Mouse (Mus musculus) intestine, embryonic 16.5 days (tissue): Measurements from ENCODE around the gene Mcam. TPM values are rescaled to one million over a fixed set of nuclear protein-coding genes. Genes with fewer than 3 reads are reported as not detected.
A peak's percentile ranks its signal among the peaks of the same experiment; 100 is the strongest.

Source experiments
- ATAC-seq: fragments of 200-750 bp; cut with Nextera tagmentation; 2 replicates; pipeline ENCODE4 v1.8.0; 2017; ENCODE audit warnings: moderate TSS enrichment, moderate library complexity
- H3K27ac ChIP-seq: fragments of 300-500 bp; sonication (generic); 2 replicates; pipeline ENCODE4 v1.5.1; 2014; ENCODE audit warnings: mild to moderate bottlenecking, low read length
- H3K27me3 ChIP-seq: fragments of 300-500 bp; sonication (generic); replicated peaks from 2 replicates; pipeline ENCODE4 v1.6.1; 2014; ENCODE audit warnings: low read length, control low read depth, mixed read lengths; ENCODE audit not compliant: control insufficient read depth, insufficient read depth
- H3K36me3 ChIP-seq: fragments of 300-500 bp; sonication (generic); 2 replicates; pipeline ENCODE4 v1.6.1; 2014; ENCODE audit warnings: low read length, control low read depth; ENCODE audit not compliant: control insufficient read depth, insufficient read depth
- H3K4me1 ChIP-seq: fragments of 300-500 bp; sonication (generic); 2 replicates; pipeline ENCODE4 v1.6.1; 2014; ENCODE audit warnings: low read length, control low read depth, mixed read lengths; ENCODE audit not compliant: control insufficient read depth, insufficient read depth
- H3K4me2 ChIP-seq: fragments of 300-500 bp; sonication (generic); 2 replicates; pipeline ENCODE4 v1.6.1; 2014; ENCODE audit warnings: low read depth, low read length, control low read depth
- H3K4me3 ChIP-seq: fragments of 300-500 bp; sonication (generic); 2 replicates; pipeline ENCODE4 v1.5.1; 2014; ENCODE audit warnings: mild to moderate bottlenecking, low read length
- H3K9ac ChIP-seq: fragments of 300-500 bp; sonication (generic); 2 replicates; pipeline ENCODE4 v1.6.1; 2014; ENCODE audit warnings: low read depth, low read length
- H3K9me3 ChIP-seq: fragments of 300-500 bp; sonication (generic); 2 replicates; pipeline ENCODE4 v1.6.1; 2016; ENCODE audit warnings: low read length, control low read depth; ENCODE audit not compliant: control insufficient read depth
- WGBS: fragments of 180-500 bp; shearing (Covaris S2); extraction: QIAGEN DNeasy Blood & Tissue Kit; methylation state at CpG from one replicate; pipeline ENCODE4 v1.1.7; 2014; 5-methylcytosine and 5-hydroxymethylcytosine counted together
- polyA plus RNA-seq: library from polyadenylated mRNA; unstranded; fragments of >200 nt; fragmentation: Nextera tagmentation; extraction: Ambion mirVana; gene quantifications from 2 replicates; pipeline ENCODE4 v1.2.1, GENCODE M21; 2015

The Mcam gene
- polyA plus RNA-seq, 1 experiment from 2014 or later = 45.1 TPM

DNA sequence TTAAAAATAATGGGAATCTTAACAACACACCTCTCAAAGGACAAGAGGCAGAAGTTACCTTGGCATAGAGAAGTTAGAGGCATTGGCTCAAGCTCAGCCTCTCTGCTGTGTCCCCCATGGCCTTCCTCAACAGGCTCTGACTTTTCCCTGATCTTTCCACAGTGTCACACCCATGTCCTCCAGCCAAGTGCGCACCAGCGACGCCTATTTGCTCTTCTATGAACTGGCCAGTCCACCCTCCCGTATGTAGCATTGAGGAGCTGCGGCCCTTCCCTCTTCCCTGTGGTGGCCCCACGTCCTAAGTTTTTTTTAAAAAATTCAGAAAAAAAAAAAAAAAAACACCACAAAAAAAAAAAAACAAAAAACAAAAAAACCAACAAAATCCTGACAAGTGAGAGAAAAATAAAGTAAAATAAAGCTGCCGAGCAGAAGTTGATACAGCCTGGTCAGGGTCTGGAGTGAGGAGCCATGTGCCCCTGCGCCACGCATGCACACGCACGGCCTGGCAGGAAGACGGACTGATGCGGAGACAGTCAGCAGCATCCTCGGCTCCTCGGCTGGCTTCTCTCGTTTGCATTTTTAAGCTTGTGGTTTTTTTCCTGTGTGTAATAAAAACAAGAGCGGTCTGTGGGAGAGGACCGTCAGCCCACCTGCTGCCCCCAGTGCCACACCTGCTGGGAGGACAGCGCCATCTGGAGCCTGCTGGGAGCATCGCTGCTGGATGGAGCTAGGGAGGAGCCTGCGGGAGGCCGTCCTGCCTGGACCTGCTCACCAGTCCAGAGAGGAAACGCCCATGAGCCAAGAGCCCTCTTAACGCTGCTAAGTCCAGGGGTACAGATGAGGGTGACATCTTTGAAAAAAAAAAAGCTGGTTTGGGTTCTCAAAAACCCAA, 40.4 kb upstream of the Mcam start:
- H3K36me3 ChIP-seq = no peaks in the 10 kb centered on the region; the same call in none of the 2 replicates
- H3K27me3 ChIP-seq = no peaks in the 10 kb centered on the region
- no peak overlapping the region for H3K4me2 ChIP-seq
- peaks cover 5% of the 10 kb centered on the region; the same call in 1 of the 2 replicates for H3K4me1 ChIP-seq
- H3K9ac ChIP-seq = no peak overlapping the region
- no peaks in the 10 kb centered on the region for H3K9me3 ChIP-seq
- WGBS = 39% methylated on average over 24 of the region's 24 CpGs
- H3K27ac ChIP-seq = no peak overlapping the region
- peak; percentile 42 for ATAC-seq
- H3K4me3 ChIP-seq = no peak overlapping the region

DNA sequence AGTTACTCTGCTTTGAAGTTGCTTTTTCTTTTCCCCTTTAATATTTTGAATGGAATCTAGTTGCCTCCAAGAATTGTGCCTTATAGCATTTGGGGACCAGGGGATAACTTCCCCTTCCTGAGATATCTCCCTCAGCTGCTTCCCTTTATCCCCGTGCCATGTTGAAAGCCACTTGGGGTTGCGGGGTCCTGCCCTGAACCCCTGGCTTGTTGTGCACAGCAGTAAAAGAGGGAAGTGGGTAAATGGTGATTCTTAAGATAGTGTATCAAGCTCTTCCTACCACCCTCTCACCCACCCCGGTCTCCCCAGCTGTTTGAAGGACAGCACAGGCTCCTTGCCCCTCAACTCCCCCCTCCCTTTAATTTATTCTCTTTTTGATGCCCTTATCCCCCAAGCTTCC, 39.5 kb upstream of the Mcam start:
- Histone ChIP-seq H3K9me3 (no peaks in the 10 kb centered on the region), H3K36me3 (no peaks in the 10 kb centered on the region; the same call in none of the 2 replicates), H3K9ac (no peak overlapping the region), H3K27ac (no peak overlapping the region), H3K27me3 (no peaks in the 10 kb centered on the region), H3K4me2 (no peak overlapping the region), H3K4me1 (no peaks in the 10 kb centered on the region), H3K4me3 (no peak overlapping the region)
- WGBS = 95% methylated on average over 3 of the region's 3 CpGs
- ATAC-seq = no peak

GRCm38 (mm10) chr9:44095781-44096180, 38.5 kb upstream of the Mcam start:
- H3K4me3 ChIP-seq = no peak overlapping the region
- ATAC-seq = no peak
- no peak overlapping the region for H3K9ac ChIP-seq
- no peaks in the 10 kb centered on the region for H3K27me3 ChIP-seq
- no peak overlapping the region for H3K27ac ChIP-seq
- WGBS = 92% methylated on average over 9 of the region's 9 CpGs
- H3K36me3 ChIP-seq = no peaks in the 10 kb centered on the region; the same call in none of the 2 replicates
- no peaks in the 10 kb centered on the region for H3K9me3 ChIP-seq
- H3K4me2 ChIP-seq = no peak overlapping the region
- no peaks in the 10 kb centered on the region for H3K4me1 ChIP-seq

DNA sequence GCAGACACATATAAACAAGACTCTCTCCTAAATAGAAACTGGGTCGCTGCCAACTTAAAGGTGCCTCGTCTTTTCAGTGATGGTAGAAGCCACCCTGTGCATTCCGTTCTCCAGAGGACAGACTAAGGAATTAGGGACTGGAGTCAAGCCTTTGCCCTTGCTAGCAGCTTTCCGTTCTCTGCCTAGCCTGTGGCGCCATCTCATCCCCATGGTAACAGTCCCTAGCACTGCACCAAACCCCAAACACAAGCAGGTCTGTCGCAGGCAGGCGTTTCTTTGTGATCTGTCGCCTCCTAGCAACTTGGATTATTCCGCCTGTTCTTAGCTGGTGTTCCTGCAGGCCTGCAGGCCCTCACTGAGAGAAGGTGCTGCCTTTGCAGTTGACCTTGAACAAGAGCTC, 37.7 kb upstream of the Mcam start:
- Histone ChIP-seq H3K36me3 (no peaks in the 10 kb centered on the region; the same call in none of the 2 replicates), H3K4me1 (no peaks in the 10 kb centered on the region), H3K4me3 (no peak overlapping the region), H3K9ac (no peak overlapping the region), H3K9me3 (no peaks in the 10 kb centered on the region), H3K27ac (no peak overlapping the region), H3K4me2 (no peak overlapping the region), H3K27me3 (no peaks in the 10 kb centered on the region)
- WGBS = 36% methylated on average over 9 of the region's 9 CpGs
- ATAC-seq = no peak

- ATAC-seq = no peak
- no peak within 1 kb of the TSS for H3K9ac ChIP-seq
- H3K27ac ChIP-seq = no peak within 1 kb of the TSS
- H3K9me3 ChIP-seq = no peaks in the 10 kb centered on the region
- no peak within 1 kb of the TSS for H3K4me3 ChIP-seq
- no peaks in the 10 kb centered on the region for H3K4me1 ChIP-seq
- H3K4me2 ChIP-seq = no peak within 1 kb of the TSS
- H3K27me3 ChIP-seq = no peaks in the 10 kb centered on the region
- WGBS = 71% methylated on average over 9 of the region's 9 CpGs
- no peaks in the 10 kb centered on the region; the same call in 1 of the 2 replicates for H3K36me3 ChIP-seq
Measured at GRCm38 (mm10) chr9:44101490-44101889, 32.8 kb upstream of the Mcam start, which contains the start of gene Mfrp. Mfrp (plus strand) TSS chr9:44101729.

- Histone ChIP-seq H3K27ac (no peak overlapping the region), H3K27me3 (no peaks in the 10 kb centered on the region), H3K4me1 (peaks cover 29% of the 10 kb centered on the region), H3K9me3 (no peaks in the 10 kb centered on the region), H3K36me3 (peaks cover 3% of the 10 kb centered on the region; the same call in 1 of the 2 replicates), H3K9ac (no peak overlapping the region), H3K4me2 (no peak overlapping the region), H3K4me3 (no peak overlapping the region)
- WGBS = 90% methylated on average over 7 of the region's 7 CpGs
- ATAC-seq = no peak
Measured at GRCm38 (mm10) chr9:44104881-44105280, 29.4 kb upstream of the Mcam start.

DNA sequence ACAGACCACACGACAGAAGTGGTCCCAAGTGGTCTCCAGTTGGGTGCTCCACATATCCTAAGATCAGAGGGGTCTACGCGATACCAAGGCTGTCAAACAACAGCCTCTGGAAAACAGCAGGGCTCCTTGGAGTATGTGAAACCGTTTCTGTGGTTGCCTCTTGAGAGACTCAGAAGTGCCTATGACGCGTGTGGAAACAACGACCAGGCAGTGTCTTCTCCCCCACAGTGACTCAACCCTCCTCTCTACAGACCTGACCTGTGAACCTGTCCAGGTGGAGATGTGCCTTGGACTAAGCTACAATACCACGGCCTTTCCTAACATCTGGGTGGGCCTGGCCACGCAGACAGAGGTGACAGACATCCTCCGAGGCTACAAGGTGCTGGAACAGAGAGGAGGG, 28.5 kb upstream of the Mcam start:
- Histone ChIP-seq H3K27me3 (no peaks in the 10 kb centered on the region), H3K4me1 (peaks cover 38% of the 10 kb centered on the region), H3K9ac (no peak overlapping the region), H3K9me3 (no peaks in the 10 kb centered on the region), H3K4me2 (no peak overlapping the region), H3K36me3 (peaks cover 3% of the 10 kb centered on the region; the same call in 1 of the 2 replicates), H3K4me3 (no peak overlapping the region), H3K27ac (no peak overlapping the region)
- no peak for ATAC-seq
- whole genome bisulfite sequencing = 84% methylated on average over 10 of the region's 10 CpGs

DNA sequence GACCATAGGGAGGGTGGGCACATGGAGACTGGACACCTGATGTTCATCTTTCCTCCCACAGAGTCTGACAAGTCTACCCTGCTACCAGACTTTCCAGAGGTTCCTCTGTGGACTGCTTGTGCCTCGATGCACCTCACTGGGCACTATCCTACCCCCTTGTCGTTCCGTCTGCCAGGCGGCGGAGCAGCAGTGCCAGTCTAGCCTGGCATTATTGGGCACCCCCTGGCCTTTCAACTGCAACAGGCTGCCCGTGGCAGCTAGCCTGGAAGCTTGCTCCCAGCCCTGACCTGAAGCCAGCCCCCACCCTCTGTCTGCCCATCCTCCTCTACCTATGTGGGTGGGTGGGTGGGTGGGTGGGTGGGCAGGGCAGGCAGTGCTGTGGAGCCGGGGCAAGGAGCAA, 28.1 kb upstream of the Mcam start:
- peaks cover 38% of the 10 kb centered on the region for H3K4me1 ChIP-seq
- WGBS = 90% methylated on average over 7 of the region's 7 CpGs
- H3K4me2 ChIP-seq = no peak overlapping the region
- no peak for ATAC-seq
- H3K27ac ChIP-seq = no peak overlapping the region
- peaks cover 3% of the 10 kb centered on the region; the same call in 1 of the 2 replicates for H3K36me3 ChIP-seq
- no peaks in the 10 kb centered on the region for H3K9me3 ChIP-seq
- no peaks in the 10 kb centered on the region for H3K27me3 ChIP-seq
- no peak overlapping the region for H3K9ac ChIP-seq
- H3K4me3 ChIP-seq = no peak overlapping the region

DNA sequence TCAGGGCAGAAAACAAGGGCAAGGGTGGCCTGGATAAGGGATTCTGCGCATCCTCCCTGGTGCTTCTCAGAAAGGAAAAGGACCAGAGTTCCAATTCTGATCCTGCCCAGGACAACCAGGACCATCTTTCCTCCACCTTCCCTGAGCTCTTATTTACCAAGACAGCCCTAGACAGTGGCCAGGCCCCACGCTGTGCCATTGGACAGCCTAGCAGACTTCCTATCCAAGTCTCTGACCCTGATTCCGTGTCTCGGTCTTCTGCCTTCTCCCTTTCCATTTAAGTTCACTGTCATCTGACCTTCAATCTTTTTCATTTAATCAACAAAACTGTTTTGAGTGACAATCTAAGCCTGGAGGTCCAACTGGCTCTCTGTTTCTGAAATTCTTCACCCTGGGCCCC, 27.7 kb upstream of the Mcam start:
- no peaks in the 10 kb centered on the region for H3K9me3 ChIP-seq
- no peak overlapping the region for H3K4me3 ChIP-seq
- no peak overlapping the region for H3K9ac ChIP-seq
- H3K36me3 ChIP-seq = peaks cover 3% of the 10 kb centered on the region; the same call in 1 of the 2 replicates
- peaks cover 38% of the 10 kb centered on the region for H3K4me1 ChIP-seq
- no peak for ATAC-seq
- 65% methylated on average over 4 of the region's 4 CpGs for WGBS
- H3K4me2 ChIP-seq = no peak overlapping the region
- H3K27me3 ChIP-seq = no peaks in the 10 kb centered on the region
- H3K27ac ChIP-seq = peak overlapping the region; percentile 5; the same call in 1 of the 2 replicates
